Comparison of ENCODE assay signal across 8 mouse cellular contexts in genomic region chr5:102844731-102845598, GRCm38 (mm10).
A peak's percentile ranks its signal among the peaks of the same experiment; 100 is the strongest.
DNase-seq lines count a peak whose midpoint lies in the region; ATAC-seq lines count a peak whose summit lies in the region.

No protein-coding gene starts in this region.

- no peaks in the 10 kb centered on the region for H3K36me3 ChIP-seq in intestine, embryonic 15.5 days
- no peaks in the 10 kb centered on the region for H3K36me3 ChIP-seq in macrophage (ENCODE audit: inconsistent target)

- peak; percentile 85 for DNase-seq in adrenal gland, postnatal 10 days
- DNase-seq in embryo, embryonic 11 days = peak; percentile 87
- peak; percentile 82 to 84 for DNase-seq in gastrocnemius, postnatal 36 days
- DNase-seq in left cerebral cortex, adult 9 months (ENCODE audit: low spot score in 2 of 2) = peak; percentile 60 to 87
- DNase-seq in right cerebral cortex, postnatal 14 days = peak; percentile 76

- H3K9me3 ChIP-seq in intestine, embryonic 15.5 days = no peaks in the 10 kb centered on the region

- under 1% methylated on average over 21 of the region's 21 CpGs for WGBS in intestine, embryonic 15.5 days
- 5% methylated on average over 21 of the region's 21 CpGs for WGBS in macrophage (ENCODE audit: missing documents)

- H3K4me1 ChIP-seq in intestine, embryonic 15.5 days (replicated peaks) = 0 out of 2 replicates have a peak, but pooled peaks cover 9% of the 10 kb centered on the region

- peak overlapping the region; percentile 87 for H3K4me2 ChIP-seq in intestine, embryonic 15.5 days (replicated peaks)

- H3K79me2 ChIP-seq in macrophage (ENCODE audit: inconsistent target) = no peaks in the 10 kb centered on the region

- H3K27me3 ChIP-seq in intestine, embryonic 15.5 days (replicated peaks) = no peaks in the 10 kb centered on the region

- intact Hi-C loops in gastrocnemius, postnatal 36 days (cut with DNase I) = loop anchor here (2.0 kb wide), 1 partner anchor 18 kb away; no protein-coding TSS in a partner anchor

- peak overlapping the region; percentile 37 for H3K9ac ChIP-seq in intestine, embryonic 15.5 days

- peak; percentile 90 for ATAC-seq in intestine, embryonic 15.5 days
- ATAC-seq in erythroid progenitor cell, adult 5-6 weeks (replicated peaks; ENCODE audit: low FRiP score, poor library complexity, severe bottlenecking) = no peak

- H3K4me3 ChIP-seq in intestine, embryonic 15.5 days (replicated peaks) = peak overlapping the region; percentile 35
- peak overlapping the region; percentile 27 for H3K4me3 ChIP-seq in macrophage (ENCODE audit: inconsistent target)

- H3K27ac ChIP-seq in intestine, embryonic 15.5 days = peak overlapping the region; percentile 85
- peak overlapping the region; percentile 39 for H3K27ac ChIP-seq in macrophage
